Mouse (Mus musculus): ENCODE data around the gene Rhoh.

The Rhoh gene

GRCm38 (mm10) chr5:65861154-65861944 lies at the start of gene Rhoh:
TSS of gene Rhoh (plus strand) at chr5:65861213.
- DNase-seq (ENCODE audit: low spot score) = no peak

GRCm38 (mm10) chr5:65823601-65824133 lies 37.3 kb upstream of the Rhoh start:
- peak; percentile 43 for DNase-seq (ENCODE audit: low spot score)

- no peak for DNase-seq (ENCODE audit: low spot score)
Observed at GRCm38 (mm10) chr5:65826476-65826875, 34.5 kb upstream of the Rhoh start.

- no peak for DNase-seq (ENCODE audit: low spot score)
Observed at GRCm38 (mm10) chr5:65827102-65827501, 33.9 kb upstream of the Rhoh start.

- DNase-seq (ENCODE audit: low spot score) = no peak
Observed at GRCm38 (mm10) chr5:65828261-65828660, 32.8 kb upstream of the Rhoh start.

GRCm38 (mm10) chr5:65829059-65829458 lies 32.0 kb upstream of the Rhoh start:
- DNase-seq (ENCODE audit: low spot score) = no peak

- DNase-seq (ENCODE audit: low spot score) = no peak
Observed at GRCm38 (mm10) chr5:65831917-65832618, 28.9 kb upstream of the Rhoh start.

- no peak for DNase-seq (ENCODE audit: low spot score)
Observed at GRCm38 (mm10) chr5:65833092-65833491, 27.9 kb upstream of the Rhoh start.

GRCm38 (mm10) chr5:65833766-65834498 lies 27.1 kb upstream of the Rhoh start:
- DNase-seq (ENCODE audit: low spot score) = no peak

- DNase-seq (ENCODE audit: low spot score) = no peak
Observed at GRCm38 (mm10) chr5:65838053-65838452, 23.0 kb upstream of the Rhoh start.

- DNase-seq (ENCODE audit: low spot score) = no peak
Observed at GRCm38 (mm10) chr5:65842947-65843346, 18.1 kb upstream of the Rhoh start.

GRCm38 (mm10) chr5:65846534-65846933 lies 14.5 kb upstream of the Rhoh start:
- no peak for DNase-seq (ENCODE audit: low spot score)

- DNase-seq (ENCODE audit: low spot score) = no peak
Observed at GRCm38 (mm10) chr5:65846958-65847357, 14.1 kb upstream of the Rhoh start.

- no peak for DNase-seq (ENCODE audit: low spot score)
Observed at GRCm38 (mm10) chr5:65847656-65848055, 13.4 kb upstream of the Rhoh start.

- DNase-seq (ENCODE audit: low spot score) = no peak
Observed at GRCm38 (mm10) chr5:65850765-65851164, 10.2 kb upstream of the Rhoh start.

- no peak for DNase-seq (ENCODE audit: low spot score)
Observed at GRCm38 (mm10) chr5:65854786-65855191, 6.2 kb upstream of the Rhoh start.

GRCm38 (mm10) chr5:65855571-65855970 lies 5.4 kb upstream of the Rhoh start:
- DNase-seq (ENCODE audit: low spot score) = no peak

- DNase-seq (ENCODE audit: low spot score) = no peak
Observed at GRCm38 (mm10) chr5:65856591-65857411, 4.2 kb upstream of the Rhoh start.

- no peak for DNase-seq (ENCODE audit: low spot score)
Observed at GRCm38 (mm10) chr5:65857935-65858334, 3.1 kb upstream of the Rhoh start.

GRCm38 (mm10) chr5:65858355-65858754 lies 2.7 kb upstream of the Rhoh start:
- no peak for DNase-seq (ENCODE audit: low spot score)

- DNase-seq (ENCODE audit: low spot score) = no peak
Observed at GRCm38 (mm10) chr5:65858898-65859297, 2.1 kb upstream of the Rhoh start.

GRCm38 (mm10) chr5:65859396-65859795 lies 1.6 kb upstream of the Rhoh start:
- DNase-seq (ENCODE audit: low spot score) = no peak
